Mouse (Mus musculus) embryonic facial prominence, embryonic 14.5 days (tissue): ENCODE data around the gene Brpf3. TPM values are rescaled to one million over a fixed set of nuclear protein-coding genes. Genes with fewer than 3 reads are reported as not detected.

Experiments
- ATAC-seq: fragments of 200-750 bp; cut with Nextera tagmentation; 2 replicates; pipeline ENCODE4 v1.8.0; 2017; ENCODE audit warnings: low read depth, moderate number of reproducible peaks, moderate TSS enrichment
- DNase-seq: peaks from one replicate; pipeline ENCODE4 v3.0.0-alpha.2; 2015; ENCODE audit warnings: low spot score
- H3K27ac ChIP-seq: fragments of 300-500 bp; sonication (generic); replicated peaks from 2 replicates; pipeline ENCODE4 v1.5.1; 2014; ENCODE audit warnings: low read depth, mild to moderate bottlenecking, low read length, moderate library complexity
- H3K27me3 ChIP-seq: fragments of 300-500 bp; sonication (generic); replicated peaks from 2 replicates; pipeline ENCODE4 v1.6.1; 2014; ENCODE audit warnings: low read length; ENCODE audit not compliant: control insufficient read depth, insufficient read depth
- H3K36me3 ChIP-seq: fragments of 300-500 bp; sonication (generic); 2 replicates; pipeline ENCODE4 v1.6.1; 2014; ENCODE audit warnings: low read length, mixed read lengths; ENCODE audit not compliant: control insufficient read depth, insufficient read depth
- H3K4me1 ChIP-seq: fragments of 300-500 bp; sonication (generic); 2 replicates; pipeline ENCODE4 v1.6.1; 2014; ENCODE audit warnings: antibody characterized with exemption, low read length; ENCODE audit not compliant: control insufficient read depth, insufficient read depth
- H3K4me2 ChIP-seq: fragments of 300-500 bp; sonication (generic); 2 replicates; pipeline ENCODE4 v1.6.1; 2014; ENCODE audit warnings: low read depth, mild to moderate bottlenecking, low read length, moderate library complexity, mixed read lengths
- H3K4me3 ChIP-seq: fragments of 300-500 bp; sonication (generic); 2 replicates; pipeline ENCODE4 v1.5.1; 2014; ENCODE audit warnings: low read depth, mild to moderate bottlenecking, low read length
- H3K9ac ChIP-seq: fragments of 300-500 bp; sonication (generic); 2 replicates; pipeline ENCODE4 v1.6.1; 2014; ENCODE audit warnings: low read depth, mild to moderate bottlenecking, low read length, moderate library complexity, mixed read lengths
- H3K9me3 ChIP-seq: fragments of 300-500 bp; sonication (generic); 2 replicates; pipeline ENCODE4 v1.6.1; 2016; ENCODE audit warnings: low read length; ENCODE audit not compliant: control insufficient read depth
- WGBS: fragments of 180-500 bp; shearing (Covaris S2); extraction: QIAGEN DNeasy Blood & Tissue Kit; methylation state at CpG from one replicate; pipeline ENCODE4 v1.1.7; 2014; 5-methylcytosine and 5-hydroxymethylcytosine counted together
- polyA plus RNA-seq: library from polyadenylated mRNA; unstranded; fragments of >200 nt; fragmentation: Nextera tagmentation; extraction: Ambion mirVana; gene quantifications from 2 replicates; pipeline ENCODE4 v1.2.1, GENCODE M21; 2014

Brpf3 gene
- polyA plus RNA-seq, result 10.0 and 10.2 TPM in 2 replicates

DNA sequence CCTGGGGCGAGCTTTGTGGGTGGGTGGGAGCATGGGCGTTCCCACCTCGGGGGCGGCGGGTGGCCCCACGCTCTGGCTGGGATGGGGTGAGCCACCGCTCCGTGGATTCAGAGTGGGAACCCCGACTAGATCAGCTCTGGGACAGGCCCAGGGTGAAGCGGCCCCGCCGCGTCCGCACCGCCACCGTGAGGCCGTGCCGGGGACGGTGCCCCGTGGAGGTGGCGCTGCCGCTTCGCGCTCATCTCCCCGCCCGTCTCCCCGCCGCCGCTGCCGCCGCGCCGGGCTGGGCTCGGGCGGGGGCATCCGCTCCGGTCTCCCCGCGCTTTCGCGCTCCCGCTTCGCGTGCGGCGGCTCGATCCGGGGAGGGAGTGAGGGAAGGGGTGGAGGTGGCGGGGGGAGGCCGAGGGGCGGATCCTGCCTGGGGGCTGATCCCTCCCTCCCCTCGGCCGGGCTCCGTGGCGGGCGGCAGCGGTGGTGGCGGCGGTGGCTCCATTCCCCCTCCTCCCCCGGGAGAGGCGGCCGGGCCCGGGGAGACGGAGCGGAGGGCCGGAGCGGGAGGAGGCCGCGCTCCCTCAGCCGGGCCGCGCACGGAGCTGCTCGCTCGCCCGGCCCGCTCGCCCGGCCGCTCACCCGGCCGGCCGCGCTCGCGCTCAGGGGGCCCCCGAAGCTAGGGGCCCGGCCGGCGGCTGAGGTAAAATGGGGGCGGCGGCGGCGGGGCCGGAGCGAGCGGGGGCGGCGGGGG lies at the start of gene Brpf3:
TSS of gene Brpf3 (plus strand) at position 420 of the 742 bp plus-strand sequence.
- DNase-seq (peak; percentile 86), ATAC-seq (peak; percentile 76)
- WGBS, result 0% methylated on average over 7 of the region's 99 CpGs
- H3K9ac ChIP-seq, result peak within 1 kb of the TSS; percentile 100
- H3K27ac ChIP-seq, result peak within 1 kb of the TSS; percentile 99
- peak within 1 kb of the TSS; percentile 84 for H3K4me3 ChIP-seq
- H3K4me2 ChIP-seq, result peak within 1 kb of the TSS; percentile 97
- no peaks in the 10 kb centered on the region for H3K9me3 ChIP-seq
- H3K4me1 ChIP-seq, result peaks cover 10% of the 10 kb centered on the region
- peaks cover 12% of the 10 kb centered on the region for H3K36me3 ChIP-seq
- no peaks in the 10 kb centered on the region for H3K27me3 ChIP-seq

DNA sequence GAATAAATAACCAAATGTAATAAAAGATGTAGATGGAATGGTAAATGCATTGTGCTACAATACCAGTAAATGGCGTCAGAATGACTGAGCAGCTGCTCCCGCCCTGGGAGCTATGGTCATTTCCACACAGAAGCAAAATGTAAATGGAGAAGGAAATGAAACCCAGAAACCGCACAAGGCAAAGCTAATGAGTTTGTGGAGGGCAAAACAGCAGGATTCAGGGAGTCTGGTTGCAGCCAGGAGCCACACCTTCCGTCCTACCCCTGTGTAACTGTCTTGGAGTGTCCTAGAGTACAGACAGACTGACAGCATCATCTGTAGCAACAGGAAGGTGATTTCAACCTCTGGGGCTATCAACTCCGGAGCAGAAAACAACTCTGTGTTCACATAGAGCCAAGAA lies 44.4 kb upstream of the Brpf3 start:
- H3K27ac ChIP-seq, result no peak overlapping the region
- H3K4me1 ChIP-seq, result no peaks in the 10 kb centered on the region
- H3K27me3 ChIP-seq, result no peaks in the 10 kb centered on the region
- H3K36me3 ChIP-seq, result no peaks in the 10 kb centered on the region
- H3K9ac ChIP-seq, result no peak overlapping the region
- no peaks in the 10 kb centered on the region for H3K9me3 ChIP-seq
- no peak overlapping the region for H3K4me2 ChIP-seq
- no peak overlapping the region for H3K4me3 ChIP-seq
- ATAC-seq (no peak), DNase-seq (no peak)
- WGBS, result 56% methylated on average over 5 of the region's 5 CpGs

DNA sequence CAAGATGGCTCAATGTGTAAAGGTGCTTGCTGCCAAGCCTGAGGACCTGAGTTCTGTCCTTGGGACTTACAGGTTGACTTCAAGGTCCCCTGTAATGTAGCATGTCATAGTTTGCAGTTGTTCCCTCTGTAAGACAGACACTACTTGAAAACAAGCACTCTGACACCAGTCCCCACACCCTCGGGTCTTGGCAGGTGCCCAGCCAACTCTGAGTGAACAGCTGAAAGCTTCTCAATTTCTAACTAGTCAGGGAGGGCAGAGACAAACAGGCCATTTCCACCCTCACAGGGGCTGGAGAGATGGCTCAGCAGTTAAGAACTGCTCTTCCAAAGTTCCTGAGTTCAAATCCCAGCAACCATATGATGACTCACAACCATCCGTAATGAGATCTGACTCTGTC lies 43.4 kb upstream of the Brpf3 start:
- DNase-seq (peak; percentile 46), ATAC-seq (no peak)
- Histone ChIP-seq H3K4me1 (no peaks in the 10 kb centered on the region), H3K4me2 (no peak overlapping the region), H3K36me3 (no peaks in the 10 kb centered on the region), H3K27ac (no peak overlapping the region), H3K27me3 (no peaks in the 10 kb centered on the region), H3K9ac (no peak overlapping the region), H3K4me3 (no peak overlapping the region), H3K9me3 (no peaks in the 10 kb centered on the region)
- 73% methylated on average over 2 of the region's 2 CpGs for WGBS

DNA sequence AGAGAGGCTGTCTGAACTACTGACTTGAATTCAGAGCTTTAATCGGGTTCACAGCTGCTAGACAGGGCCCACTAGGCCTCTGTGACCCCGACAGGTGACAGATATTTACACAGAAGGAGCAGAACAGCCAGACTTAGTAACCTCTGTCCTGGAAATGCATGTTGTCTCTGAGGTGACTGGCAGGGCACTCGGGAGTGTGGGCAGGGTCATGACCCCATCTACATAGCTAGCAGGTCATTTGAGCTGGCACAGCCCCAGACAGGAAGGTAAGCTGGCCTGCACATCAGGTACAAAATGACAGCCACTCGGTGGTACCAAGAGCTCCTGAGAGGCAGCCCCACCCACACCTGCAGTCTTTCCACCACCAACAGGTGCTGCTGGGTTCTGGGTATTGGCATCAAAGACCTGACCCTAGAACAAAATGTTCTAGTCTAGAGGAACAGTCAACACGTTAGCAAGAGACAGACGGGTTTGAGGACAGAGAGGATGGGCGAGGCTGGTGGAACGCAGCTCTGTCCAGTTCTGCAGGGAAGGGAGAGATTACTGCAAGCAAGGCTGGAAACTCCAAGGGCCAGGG lies 40.1 kb upstream of the Brpf3 start:
- no peak overlapping the region for H3K27ac ChIP-seq
- no peak overlapping the region for H3K4me2 ChIP-seq
- H3K9me3 ChIP-seq, result no peaks in the 10 kb centered on the region
- H3K36me3 ChIP-seq, result no peaks in the 10 kb centered on the region
- H3K9ac ChIP-seq, result no peak overlapping the region
- no peaks in the 10 kb centered on the region for H3K4me1 ChIP-seq
- DNase-seq, result no peak
- no peak for ATAC-seq
- H3K27me3 ChIP-seq, result no peaks in the 10 kb centered on the region
- WGBS, result 68% methylated on average over 8 of the region's 8 CpGs
- no peak overlapping the region for H3K4me3 ChIP-seq

DNA sequence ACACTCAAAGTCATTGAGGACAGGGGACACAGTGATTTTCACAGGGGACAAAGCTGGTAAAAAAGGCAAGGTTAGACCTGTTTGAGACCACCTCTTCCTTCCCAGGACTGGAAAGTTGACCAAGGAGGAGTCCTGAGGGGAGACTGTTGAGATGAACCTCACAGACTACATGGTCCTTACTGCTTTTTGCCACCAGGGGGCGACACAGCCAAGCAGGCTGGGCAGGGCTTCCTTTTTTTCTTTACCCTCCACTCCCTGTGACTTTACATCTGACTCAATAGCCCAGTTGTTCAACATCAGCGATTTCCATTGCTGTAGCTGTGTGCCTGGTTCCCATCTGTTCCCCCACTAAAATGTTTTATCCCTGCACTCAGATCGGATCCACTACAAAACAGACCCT lies 39.0 kb upstream of the Brpf3 start:
- Histone ChIP-seq H3K9me3 (no peaks in the 10 kb centered on the region), H3K4me3 (no peak overlapping the region), H3K27me3 (no peaks in the 10 kb centered on the region), H3K36me3 (no peaks in the 10 kb centered on the region), H3K27ac (no peak overlapping the region), H3K4me1 (no peaks in the 10 kb centered on the region), H3K4me2 (no peak overlapping the region), H3K9ac (no peak overlapping the region)
- 24% methylated on average over 3 of the region's 3 CpGs for WGBS
- DNase-seq (peak; percentile 38), ATAC-seq (no peak; the same call in 1 of the 2 replicates)

DNA sequence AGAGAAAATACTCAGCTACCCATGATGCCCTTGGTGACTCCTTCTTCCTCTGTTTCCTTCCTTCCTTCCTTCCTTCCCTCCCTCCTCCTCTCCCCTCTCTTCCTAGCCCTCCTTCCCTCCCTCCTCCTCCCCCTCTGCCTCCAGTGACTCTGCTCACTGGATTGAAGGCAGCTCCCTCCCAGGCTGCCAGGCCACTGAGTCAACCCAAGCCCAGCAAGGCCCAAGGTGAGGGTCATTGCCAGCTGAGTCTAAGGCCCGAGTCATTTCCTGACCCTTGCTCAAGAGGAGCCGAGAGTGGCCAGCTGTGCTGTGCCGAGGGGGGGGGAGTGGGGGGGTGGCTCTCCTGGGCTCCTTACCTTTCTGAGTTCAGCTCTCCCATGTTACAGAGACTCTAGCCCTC lies 34.7 kb upstream of the Brpf3 start:
- peaks cover 7% of the 10 kb centered on the region; the same call in 1 of the 2 replicates for H3K4me1 ChIP-seq
- H3K4me2 ChIP-seq, result no peak overlapping the region
- DNase-seq (no peak), ATAC-seq (no peak)
- H3K27me3 ChIP-seq, result peaks cover 14% of the 10 kb centered on the region
- no peaks in the 10 kb centered on the region for H3K9me3 ChIP-seq
- WGBS, result 61% methylated on average over 3 of the region's 3 CpGs
- no peaks in the 10 kb centered on the region for H3K36me3 ChIP-seq
- H3K27ac ChIP-seq, result no peak overlapping the region
- no peak overlapping the region for H3K4me3 ChIP-seq
- no peak overlapping the region for H3K9ac ChIP-seq

DNA sequence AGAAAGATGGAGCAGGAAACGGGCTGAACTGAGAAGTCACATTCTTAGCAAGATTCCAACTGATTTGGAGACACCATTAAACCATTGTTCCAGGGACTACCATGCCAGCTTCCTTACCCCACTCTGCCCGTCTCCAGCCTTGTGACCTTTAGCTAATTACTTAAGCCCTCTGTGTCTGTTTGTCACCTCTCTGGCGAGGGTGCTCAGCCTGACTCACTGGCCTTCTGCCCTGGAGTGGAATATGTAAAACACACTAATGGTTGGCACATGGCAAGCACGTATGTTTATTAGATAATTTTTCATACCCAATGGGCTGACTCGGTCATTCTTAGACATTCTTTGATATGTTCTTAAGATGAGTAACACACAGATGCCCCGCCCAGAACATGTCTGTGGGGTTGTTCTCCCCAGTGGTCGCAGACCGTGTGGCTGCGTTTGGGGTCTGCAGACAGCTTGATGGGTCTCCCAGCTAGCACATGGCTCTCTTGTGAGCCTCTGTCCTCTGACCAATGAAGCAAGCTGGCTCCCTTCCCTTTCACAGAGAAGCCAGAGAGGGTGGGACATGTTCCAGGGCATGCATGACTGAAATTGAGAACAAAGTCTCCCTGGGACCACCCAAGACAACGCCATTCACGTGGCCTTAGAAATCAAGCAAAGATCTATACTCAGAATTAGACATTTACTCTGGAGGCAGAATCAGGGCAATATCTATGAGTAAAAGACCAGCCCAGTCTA lies 33.9 kb upstream of the Brpf3 start:
- Histone ChIP-seq H3K27me3 (peaks cover 14% of the 10 kb centered on the region), H3K4me3 (no peak overlapping the region), H3K36me3 (no peaks in the 10 kb centered on the region), H3K27ac (no peak overlapping the region), H3K4me2 (no peak overlapping the region), H3K4me1 (peaks cover 7% of the 10 kb centered on the region; the same call in 1 of the 2 replicates), H3K9me3 (no peaks in the 10 kb centered on the region), H3K9ac (no peak overlapping the region)
- DNase-seq (no peak), ATAC-seq (no peak)
- 68% methylated on average over 11 of the region's 11 CpGs for WGBS

DNA sequence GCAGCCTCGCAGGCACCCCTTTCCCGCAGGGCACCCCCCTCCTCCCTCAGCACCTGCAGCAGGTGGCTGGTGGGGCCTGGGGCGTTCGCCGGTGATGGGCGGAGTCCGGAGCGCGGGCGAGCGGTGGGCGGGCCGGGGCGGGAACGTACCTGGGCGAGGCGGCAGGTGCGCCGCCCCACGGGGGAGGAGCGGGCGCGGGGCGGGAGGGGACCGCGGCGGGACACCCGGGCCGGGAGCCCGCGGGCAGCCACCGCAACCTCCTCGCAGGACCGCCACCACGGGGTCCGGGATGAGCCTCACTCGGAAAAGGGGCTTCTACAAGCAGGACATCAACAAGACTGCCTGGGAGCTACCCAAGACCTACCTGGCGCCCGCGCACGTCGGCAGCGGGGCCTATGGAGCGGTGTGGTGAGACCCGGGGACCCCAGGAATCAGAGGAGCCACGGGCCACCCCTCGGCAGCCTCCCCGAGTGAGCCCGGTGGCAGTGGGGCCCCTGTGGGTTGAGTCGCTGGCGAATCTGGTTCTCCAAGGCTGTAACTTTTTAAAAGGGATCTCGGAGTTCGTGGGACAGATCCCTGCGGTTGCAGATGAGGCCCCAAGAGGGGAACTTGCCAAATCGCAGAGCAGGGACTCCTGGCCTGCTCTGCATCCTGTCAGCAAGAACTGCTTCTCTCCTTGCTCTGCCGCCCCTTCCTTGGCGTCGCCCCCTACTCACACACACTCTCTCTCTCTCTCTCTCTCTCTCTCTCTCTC lies 31.6 kb upstream of the Brpf3 start, which contains the start of gene Mapk13:
TSS of gene Mapk13 (plus strand) at position 177 of the 754 bp plus-strand sequence.
- DNase-seq, result peak; percentile 71
- peaks cover 14% of the 10 kb centered on the region for H3K27me3 ChIP-seq
- H3K4me1 ChIP-seq, result peaks cover 7% of the 10 kb centered on the region; the same call in 1 of the 2 replicates
- H3K4me3 ChIP-seq, result peak within 1 kb of the TSS; percentile 56
- peak within 1 kb of the TSS; percentile 89 for H3K4me2 ChIP-seq
- peak within 1 kb of the TSS; percentile 70 for H3K9ac ChIP-seq
- peak; percentile 44 for ATAC-seq
- H3K9me3 ChIP-seq, result no peaks in the 10 kb centered on the region
- H3K36me3 ChIP-seq, result no peaks in the 10 kb centered on the region
- peak within 1 kb of the TSS; percentile 33; the same call in 1 of the 2 replicates for H3K27ac ChIP-seq
- 2% methylated on average over 30 of the region's 58 CpGs for WGBS
